Mouse (Mus musculus): ENCODE data around the gene Mettl26.

- TF ChIP-seq CTCF (IDR thresholded peaks at IDR 0.05; ENCODE audit: borderline replicate concordance, insufficient read depth, low read depth, low read length), result no peak
- no peak for TF ChIP-seq POLR2A (IDR thresholded peaks at IDR 0.05; ENCODE audit: borderline replicate concordance, insufficient read depth, low read length)
These were observed 34.4 kb upstream of the Mettl26 start for GRCm38 (mm10) chr17:25840519-25840918.

Data from cerebellum, adult 2 months (tissue).